9 mouse cellular contexts compared by ENCODE assay signal in the genomic region with DNA sequence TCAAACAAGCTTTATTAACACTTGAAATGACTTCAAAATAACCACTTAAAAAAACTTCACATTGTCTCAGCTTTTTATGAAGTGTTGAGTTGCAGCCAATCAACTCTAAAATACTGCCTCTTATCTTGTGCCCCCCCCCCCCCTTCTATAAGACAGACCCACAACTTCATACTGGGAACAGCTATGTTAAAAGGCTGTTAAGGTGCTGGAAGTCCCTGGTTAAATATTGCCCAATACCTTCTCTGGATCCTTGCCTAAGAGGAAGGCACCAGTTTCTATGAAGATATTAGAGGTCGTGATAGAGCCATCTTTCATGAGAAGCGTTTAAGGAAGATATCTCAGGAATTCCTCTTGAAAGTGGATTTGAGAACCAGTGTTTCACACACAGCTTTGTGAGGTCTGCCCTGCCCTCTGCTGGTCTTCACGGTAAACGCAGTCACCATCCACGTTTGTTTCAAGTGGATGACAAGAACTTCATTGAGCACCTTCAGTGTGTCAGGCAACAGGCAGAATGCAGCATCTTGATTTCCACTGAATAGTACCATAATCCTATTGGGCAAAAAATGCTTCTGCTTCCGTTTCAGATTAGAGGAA.
DNase-seq lines count a peak whose midpoint lies in the region; ATAC-seq and TF ChIP-seq lines count a peak whose summit lies in the region.
"Had no signal": no experiment of that assay in that cellular context is flagged by ENCODE, and none has a peak within 500 bp of the region (broad histone marks: within the 10 kb centered on the region; RNA-seq: fewer than 3 reads in every experiment).

No protein-coding gene starts in this region.

- no peak overlapping the region for H3K27ac ChIP-seq in heart, embryonic 11.5 days (ENCODE audit: low read depth, low read length)
- no peak overlapping the region for H3K27ac ChIP-seq in embryonic facial prominence, embryonic 10.5 days (replicated peaks)
- no peak overlapping the region for H3K27ac ChIP-seq in stomach, postnatal 0 days (replicated peaks)
- H3K27ac ChIP-seq: neural tube, embryonic 12.5 days had no signal

- H3K4me3 ChIP-seq in heart, embryonic 11.5 days (ENCODE audit: low read depth, low read length) = no peak overlapping the region
- H3K4me3 ChIP-seq in embryonic facial prominence, embryonic 10.5 days = no peak overlapping the region
- no peak overlapping the region for H3K4me3 ChIP-seq in stomach, postnatal 0 days (ENCODE audit: low read depth, low read length)
- H3K4me3 ChIP-seq: neural tube, embryonic 12.5 days had no signal

- TF ChIP-seq EP300 in stomach, postnatal 0 days (optimal IDR thresholded peaks at IDR 0.05) = no peak

- ATAC-seq in heart, embryonic 11.5 days (replicated peaks; ENCODE audit: insufficient number of reproducible peaks, low FRiP score, low TSS enrichment) = no peak
- ATAC-seq in hematopoietic stem cell, adult 5-6 weeks (replicated peaks in 1 of 2; ENCODE audit: insufficient read depth in 1 of 2, low FRiP score in 2 of 2, low TSS enrichment in 1 of 2, low read depth in 1 of 2, poor library complexity in 2 of 2, severe bottlenecking in 2 of 2) = peak; percentile 76 to 81; a peak in 3 of 4 replicates
- no peak for ATAC-seq in stomach, postnatal 0 days (ENCODE audit: low FRiP score, low TSS enrichment)

- H3K9me3 ChIP-seq in heart, embryonic 11.5 days (replicated peaks; ENCODE audit: control insufficient read depth, low read length) = no peaks in the 10 kb centered on the region
- no peaks in the 10 kb centered on the region for H3K9me3 ChIP-seq in embryonic facial prominence, embryonic 10.5 days
- H3K9me3 ChIP-seq in stomach, postnatal 0 days (ENCODE audit: control insufficient read depth, low read length) = no peaks in the 10 kb centered on the region
- H3K9me3 ChIP-seq: neural tube, embryonic 12.5 days had no signal

- H3K36me3 ChIP-seq in heart, embryonic 11.5 days (ENCODE audit: control insufficient read depth, insufficient read depth, low read length) = no peaks in the 10 kb centered on the region
- H3K36me3 ChIP-seq in embryonic facial prominence, embryonic 10.5 days (replicated peaks) = no peaks in the 10 kb centered on the region
- H3K36me3 ChIP-seq in stomach, postnatal 0 days (ENCODE audit: control insufficient read depth, insufficient read depth, low read length) = no peaks in the 10 kb centered on the region
- H3K36me3 ChIP-seq: neural tube, embryonic 12.5 days had no signal

- H3K9ac ChIP-seq in heart, embryonic 11.5 days (ENCODE audit: low read depth, low read length) = no peak overlapping the region
- no peak overlapping the region for H3K9ac ChIP-seq in stomach, postnatal 0 days (ENCODE audit: low read length)
- H3K9ac ChIP-seq: neural tube, embryonic 12.5 days had no signal

- H3K4me2 ChIP-seq in heart, embryonic 11.5 days = no peak overlapping the region
- H3K4me2 ChIP-seq in stomach, postnatal 0 days (replicated peaks; ENCODE audit: low read depth) = no peak overlapping the region
- H3K4me2 ChIP-seq: neural tube, embryonic 12.5 days had no signal

- TF ChIP-seq CTCF in stomach, postnatal 0 days (IDR thresholded peaks at IDR 0.05; ENCODE audit: low read depth) = peak; percentile 97

- peak; percentile 81 for DNase-seq in heart, adult 8-10 months (ENCODE audit: low spot score)
- DNase-seq in adrenal gland, postnatal 36 days = peak; percentile 81
- DNase-seq in embryonic facial prominence, embryonic 10.5 days (ENCODE audit: low spot score) = peak; percentile 81
- DNase-seq in left cerebral cortex, adult 18-20 months (ENCODE audit: low spot score in 2 of 2) = peak; percentile 88 to 91
- DNase-seq in mesoderm, embryonic 11.5 days (ENCODE audit: low read depth, low spot score) = peak; percentile 84
- peak; percentile 83 for DNase-seq in stomach, postnatal 0 days (ENCODE audit: low spot score)

- WGBS in heart, embryonic 11.5 days (ENCODE audit: insufficient replicate concordance) = under 1% methylated on average over 6 of the region's 6 CpGs
- WGBS in embryonic facial prominence, embryonic 10.5 days = 7% methylated on average over 6 of the region's 6 CpGs
- WGBS in stomach, postnatal 0 days = 2% methylated on average over 6 of the region's 6 CpGs

- H3K27me3 ChIP-seq in heart, embryonic 11.5 days (ENCODE audit: control insufficient read depth, insufficient read depth, low read length) = no peaks in the 10 kb centered on the region
- H3K27me3 ChIP-seq in embryonic facial prominence, embryonic 10.5 days (replicated peaks; ENCODE audit: low read depth, poor library complexity, severe bottlenecking) = no peaks in the 10 kb centered on the region
- H3K27me3 ChIP-seq in stomach, postnatal 0 days (ENCODE audit: control insufficient read depth, insufficient read depth, low read length) = no peaks in the 10 kb centered on the region
- H3K27me3 ChIP-seq: neural tube, embryonic 12.5 days had no signal

- H3K4me1 ChIP-seq in heart, embryonic 11.5 days (ENCODE audit: control insufficient read depth, insufficient read depth, low read length) = no peaks in the 10 kb centered on the region
- peaks cover 11% of the 10 kb centered on the region for H3K4me1 ChIP-seq in embryonic facial prominence, embryonic 10.5 days
- H3K4me1 ChIP-seq in stomach, postnatal 0 days (replicated peaks; ENCODE audit: control insufficient read depth, insufficient read depth) = no peaks in the 10 kb centered on the region
- H3K4me1 ChIP-seq: neural tube, embryonic 12.5 days had no signal

Comparison
In these comparisons a context has a peak if more than half of its experiments do, and no peak if none do; other contexts are left out.
1. ATAC-seq: peak in hematopoietic stem cell, adult 5-6 weeks (2 of 2); none in heart, embryonic 11.5 days (single experiment) and stomach, postnatal 0 days (single experiment).
2. Peak in every context shown above with its lines, with median percentiles within 50 percentile points of each other: DNase-seq.